Mouse (Mus musculus) limb, embryonic 12.5 days (tissue): Measurements from ENCODE around the gene Lasp1. TPM values are rescaled to one million over a fixed set of nuclear protein-coding genes. Genes with fewer than 3 reads are reported as not detected.
A peak's percentile ranks its signal among the peaks of the same experiment; 100 is the strongest.

Experiments
- ATAC-seq: fragments of 200-750 bp; cut with Nextera tagmentation; 2 replicates; pipeline ENCODE4 v1.8.0; 2017; ENCODE audit warnings: low read depth, moderate TSS enrichment; ENCODE audit not compliant: insufficient number of reproducible peaks, insufficient read depth, low FRiP score, low TSS enrichment
- H3K27ac ChIP-seq: fragments of 300-500 bp; sonication (generic); 2 replicates; pipeline ENCODE4 v1.5.1; 2016; ENCODE audit warnings: mild to moderate bottlenecking, moderate library complexity
- H3K27me3 ChIP-seq: fragments of 300-500 bp; sonication (generic); 2 replicates; pipeline ENCODE4 v1.6.1; 2016; ENCODE audit warnings: mild to moderate bottlenecking, moderate library complexity
- H3K36me3 ChIP-seq: fragments of 300-500 bp; sonication (generic); 2 replicates; pipeline ENCODE4 v1.6.1; 2016; ENCODE audit warnings: mild to moderate bottlenecking, moderate library complexity
- H3K4me1 ChIP-seq: fragments of 300-500 bp; sonication (generic); replicated peaks from 2 replicates; pipeline ENCODE4 v1.6.1; 2016
- H3K4me2 ChIP-seq: fragments of 300-500 bp; sonication (generic); 2 replicates; pipeline ENCODE4 v1.6.1; 2016; ENCODE audit warnings: mild to moderate bottlenecking, moderate library complexity
- H3K4me3 ChIP-seq: fragments of 300-500 bp; sonication (generic); replicated peaks from 2 replicates; pipeline ENCODE4 v1.5.1; 2016; ENCODE audit warnings: mild to moderate bottlenecking
- H3K9ac ChIP-seq: fragments of 300-500 bp; sonication (generic); replicated peaks from 2 replicates; pipeline ENCODE4 v1.6.1; 2016; ENCODE audit warnings: mild to moderate bottlenecking, moderate library complexity
- H3K9me3 ChIP-seq: fragments of 300-500 bp; sonication (generic); 2 replicates; pipeline ENCODE4 v1.6.1; 2016; ENCODE audit warnings: mild to moderate bottlenecking, moderate library complexity
- WGBS: fragments of 180-500 bp; shearing (Covaris S2); methylation state at CpG from one replicate; pipeline ENCODE4 v1.1.7; 2016; 5-methylcytosine and 5-hydroxymethylcytosine counted together
- polyA plus RNA-seq: library from polyadenylated mRNA; unstranded; fragments of >200 nt; fragmentation: Nextera tagmentation; extraction: Ambion mirVana; gene quantifications from 2 replicates; pipeline ENCODE4 v1.2.1, GENCODE M21; 2016

The Lasp1 gene
- polyA plus RNA-seq, 1 experiment from 2014 or later, result 110 TPM

DNA sequence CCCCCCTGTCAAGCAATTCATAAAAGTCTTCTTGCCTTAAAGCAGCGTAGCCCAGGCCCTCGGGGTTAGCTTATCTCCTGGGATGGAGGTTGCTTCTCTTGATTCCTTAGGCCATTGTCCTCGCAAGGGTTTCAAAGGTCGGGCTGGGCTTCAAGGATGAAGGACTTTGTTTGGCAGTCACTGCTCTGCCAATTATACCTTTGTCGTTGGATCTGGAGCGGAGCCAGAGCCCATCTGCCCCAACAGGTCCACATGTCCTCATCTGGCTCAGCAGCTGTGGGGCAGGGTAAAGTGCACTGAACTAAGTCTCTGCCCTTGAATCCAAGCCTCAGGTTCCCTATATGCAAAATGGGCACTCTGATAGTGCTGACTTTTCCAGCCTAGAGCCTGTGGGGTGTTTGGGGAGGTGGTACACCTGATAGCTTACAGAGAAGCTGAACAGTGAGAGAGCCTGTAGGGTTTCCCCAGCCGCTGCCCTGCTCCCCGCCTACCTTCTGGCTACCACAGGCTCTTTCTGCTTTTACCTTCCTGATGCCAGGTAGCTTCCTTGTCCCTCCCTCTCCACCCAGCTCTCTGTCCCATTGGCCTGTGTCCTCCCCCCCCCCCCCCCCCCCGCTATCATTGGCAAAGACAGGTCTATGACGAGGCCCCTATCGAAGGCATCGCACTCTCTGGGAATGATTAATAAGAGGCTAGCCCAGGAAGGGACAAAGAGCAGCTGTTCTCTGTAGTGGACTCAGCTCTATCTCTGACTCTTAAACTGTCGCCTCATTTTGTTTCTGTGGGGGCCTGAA lies 13.0 kb downstream of the Lasp1 start:
- peaks cover 84% of the 10 kb centered on the region for H3K36me3 ChIP-seq
- no peak for ATAC-seq
- peak overlapping the region; percentile 17; the same call in 1 of the 2 replicates for H3K27ac ChIP-seq
- peaks cover 80% of the 10 kb centered on the region for H3K4me1 ChIP-seq
- H3K9me3 ChIP-seq, result no peaks in the 10 kb centered on the region
- no peak overlapping the region for H3K4me2 ChIP-seq
- no peak overlapping the region for H3K4me3 ChIP-seq
- WGBS, result 53% methylated on average over 12 of the region's 13 CpGs
- H3K27me3 ChIP-seq, result no peaks in the 10 kb centered on the region
- peak overlapping the region; percentile 42; the same call in 1 of the 2 replicates for H3K9ac ChIP-seq

DNA sequence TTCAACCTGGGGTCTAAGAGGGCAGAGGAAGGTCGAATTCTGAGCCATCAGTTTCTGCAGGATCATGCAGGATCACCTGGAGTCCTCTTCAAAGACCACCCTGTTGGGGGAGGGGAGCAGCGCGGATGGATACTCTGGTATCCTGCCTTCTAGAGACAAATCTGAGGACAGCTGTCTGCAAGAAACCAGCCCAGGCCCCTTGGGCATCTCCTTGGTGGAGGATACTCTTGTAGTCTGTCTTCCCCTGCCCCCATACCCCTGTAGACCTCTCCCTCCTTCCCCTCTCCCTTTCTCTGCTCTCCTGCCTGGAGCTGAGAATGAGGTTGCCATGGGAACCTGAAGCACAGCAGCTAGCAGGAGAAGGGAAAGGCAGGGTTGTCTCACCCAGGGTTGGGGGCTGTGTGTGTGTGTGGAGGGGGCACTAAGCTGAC lies 13.7 kb downstream of the Lasp1 start:
- Histone ChIP-seq H3K4me3 (no peak overlapping the region), H3K9ac (peak overlapping the region; percentile 42; the same call in 1 of the 2 replicates), H3K27me3 (no peaks in the 10 kb centered on the region), H3K9me3 (no peaks in the 10 kb centered on the region), H3K36me3 (peaks cover 83% of the 10 kb centered on the region), H3K4me2 (peak overlapping the region; percentile 13; the same call in 1 of the 2 replicates), H3K27ac (no peak overlapping the region), H3K4me1 (peaks cover 85% of the 10 kb centered on the region)
- ATAC-seq, result no peak
- 44% methylated on average over 3 of the region's 3 CpGs for WGBS

GRCm38 (mm10) chr11:97813085-97813484 lies 14.3 kb downstream of the Lasp1 start:
- Histone ChIP-seq H3K27me3 (no peaks in the 10 kb centered on the region), H3K4me1 (peaks cover 85% of the 10 kb centered on the region), H3K4me3 (no peak overlapping the region), H3K27ac (no peak overlapping the region), H3K4me2 (no peak overlapping the region), H3K9ac (0 out of 2 replicates have a peak overlapping the region, but pooled peaks have one; percentile 2), H3K9me3 (no peaks in the 10 kb centered on the region), H3K36me3 (peaks cover 84% of the 10 kb centered on the region)
- WGBS, result 64% methylated on average over 7 of the region's 7 CpGs
- ATAC-seq, result no peak

DNA sequence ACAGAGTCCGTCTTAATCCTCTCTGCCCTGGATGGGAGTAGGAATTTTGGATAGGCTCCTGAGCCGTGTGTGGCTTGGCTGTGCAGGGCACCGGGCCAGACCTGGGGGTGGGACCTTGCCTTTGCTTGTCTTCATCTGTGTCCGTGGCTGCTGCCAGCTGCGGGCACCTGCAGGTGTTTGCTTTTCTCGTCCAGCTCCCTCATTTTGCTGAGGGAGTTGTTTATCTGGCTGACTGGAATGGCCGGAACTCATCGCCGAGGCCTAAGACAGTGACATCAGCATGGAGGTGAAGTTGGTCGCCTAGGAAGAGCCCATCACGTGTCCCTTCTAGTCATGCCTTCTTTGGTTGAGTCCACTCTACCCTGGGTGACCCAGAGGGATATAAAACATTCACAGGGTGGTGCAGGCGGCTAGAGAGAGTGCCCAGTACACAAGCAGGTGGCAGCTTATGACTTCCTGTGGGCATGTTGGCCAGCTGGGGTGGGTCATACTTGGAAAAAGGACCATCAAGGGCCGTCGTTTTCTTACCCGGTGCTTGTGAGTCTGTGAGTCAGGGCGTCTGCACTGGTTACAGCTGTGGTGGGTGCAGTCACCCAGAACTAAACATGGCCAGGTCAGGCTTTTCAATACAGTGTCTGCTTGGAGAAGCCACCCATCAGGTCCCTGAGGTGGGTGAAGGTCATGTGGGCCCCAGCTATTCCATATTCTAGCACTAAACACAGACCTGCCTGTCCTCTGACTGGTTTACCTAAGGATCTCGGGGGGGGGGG lies 15.1 kb downstream of the Lasp1 start:
- H3K9ac ChIP-seq, result no peak overlapping the region

DNA sequence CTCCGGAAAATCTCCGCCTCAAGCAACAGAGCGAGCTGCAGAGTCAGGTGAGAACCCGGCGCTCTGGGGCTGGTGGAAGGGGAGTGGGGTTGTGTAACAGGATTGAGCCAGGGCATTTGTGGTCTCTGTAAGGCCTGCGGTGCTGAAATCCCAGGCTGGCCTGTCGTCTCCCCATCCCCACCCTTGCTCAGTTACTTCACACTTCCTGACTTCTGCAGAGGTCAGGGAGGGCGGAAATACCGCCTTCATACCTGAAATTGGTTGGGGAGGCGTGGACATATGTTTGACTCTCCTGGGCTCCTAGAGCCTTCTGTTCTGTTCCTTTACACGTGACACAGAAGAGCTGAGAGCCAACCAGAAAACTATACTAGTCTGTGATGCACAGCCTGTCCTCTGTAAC lies 16.9 kb downstream of the Lasp1 start:
- Histone ChIP-seq H3K4me1 (peaks cover 73% of the 10 kb centered on the region), H3K4me2 (no peak overlapping the region), H3K36me3 (peaks cover 86% of the 10 kb centered on the region), H3K9me3 (no peaks in the 10 kb centered on the region), H3K4me3 (no peak overlapping the region), H3K27ac (no peak overlapping the region), H3K27me3 (no peaks in the 10 kb centered on the region), H3K9ac (0 out of 2 replicates have a peak overlapping the region, but pooled peaks have one; percentile 14)
- WGBS, result 70% methylated on average over 11 of the region's 11 CpGs
- ATAC-seq, result no peak

More for the DNA sequence above, 15.1 kb downstream of the Lasp1 start:
- no peak for ATAC-seq
- no peak overlapping the region for H3K4me2 ChIP-seq
- WGBS, result 86% methylated on average over 17 of the region's 17 CpGs
- H3K4me1 ChIP-seq, result peaks cover 85% of the 10 kb centered on the region
- no peak overlapping the region for H3K27ac ChIP-seq
- H3K9me3 ChIP-seq, result no peaks in the 10 kb centered on the region
- no peak overlapping the region for H3K4me3 ChIP-seq
- H3K27me3 ChIP-seq, result no peaks in the 10 kb centered on the region
- peaks cover 83% of the 10 kb centered on the region for H3K36me3 ChIP-seq

GRCm38 (mm10) chr11:97816176-97816575 lies 17.4 kb downstream of the Lasp1 start:
- H3K36me3 ChIP-seq, result peaks cover 91% of the 10 kb centered on the region
- peaks cover 70% of the 10 kb centered on the region for H3K4me1 ChIP-seq
- no peak overlapping the region for H3K9ac ChIP-seq
- H3K27ac ChIP-seq, result no peak overlapping the region
- H3K4me2 ChIP-seq, result no peak overlapping the region
- no peaks in the 10 kb centered on the region for H3K27me3 ChIP-seq
- no peak overlapping the region for H3K4me3 ChIP-seq
- H3K9me3 ChIP-seq, result no peaks in the 10 kb centered on the region
- WGBS, result 66% methylated on average over 5 of the region's 5 CpGs
- ATAC-seq, result no peak

DNA sequence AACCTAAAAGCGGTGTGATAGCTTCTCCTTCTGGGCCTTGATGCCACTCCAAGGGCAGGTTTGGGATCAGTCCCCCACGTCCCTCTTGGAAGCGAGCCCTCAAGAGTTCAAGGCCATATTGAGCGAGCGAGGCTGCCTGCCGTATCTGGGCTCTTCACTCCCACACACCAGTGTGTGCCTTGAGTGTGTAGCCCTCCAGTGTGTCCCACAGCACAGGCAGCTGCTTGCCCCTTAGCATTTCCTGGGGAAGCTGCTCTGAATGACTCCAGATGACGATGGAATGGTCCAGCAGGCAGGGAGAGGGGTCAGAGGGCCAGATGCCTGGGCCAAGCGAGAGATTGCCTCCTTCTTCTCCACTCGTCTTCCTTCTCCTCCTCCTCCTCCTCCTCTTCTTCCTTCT lies 18.1 kb downstream of the Lasp1 start:
- no peak for ATAC-seq
- Histone ChIP-seq H3K4me1 (peaks cover 62% of the 10 kb centered on the region), H3K9ac (0 out of 2 replicates have a peak overlapping the region, but pooled peaks have one; percentile 35), H3K27me3 (no peaks in the 10 kb centered on the region), H3K4me2 (no peak overlapping the region), H3K27ac (peak overlapping the region; percentile 87), H3K4me3 (no peak overlapping the region), H3K36me3 (peaks cover 92% of the 10 kb centered on the region), H3K9me3 (no peaks in the 10 kb centered on the region)
- WGBS, result 36% methylated on average over 9 of the region's 9 CpGs

GRCm38 (mm10) chr11:97817379-97817778 lies 18.6 kb downstream of the Lasp1 start:
- H3K4me3 ChIP-seq, result no peak overlapping the region
- no peak overlapping the region for H3K4me2 ChIP-seq
- peaks cover 58% of the 10 kb centered on the region for H3K4me1 ChIP-seq
- no peak for ATAC-seq
- peaks cover 94% of the 10 kb centered on the region for H3K36me3 ChIP-seq
- H3K9ac ChIP-seq, result 0 out of 2 replicates have a peak overlapping the region, but pooled peaks have one; percentile 35
- H3K9me3 ChIP-seq, result no peaks in the 10 kb centered on the region
- WGBS, result 35% methylated on average over 5 of the region's 5 CpGs
- no peaks in the 10 kb centered on the region for H3K27me3 ChIP-seq
- H3K27ac ChIP-seq, result peak overlapping the region; percentile 87

- Histone ChIP-seq H3K4me2 (no peak overlapping the region; the same call in 1 of the 2 replicates), H3K9me3 (no peaks in the 10 kb centered on the region), H3K9ac (0 out of 2 replicates have a peak overlapping the region, but pooled peaks have one; percentile 19), H3K4me1 (peaks cover 52% of the 10 kb centered on the region), H3K27me3 (no peaks in the 10 kb centered on the region), H3K27ac (peak overlapping the region; percentile 87), H3K4me3 (no peak overlapping the region), H3K36me3 (peaks cover 97% of the 10 kb centered on the region)
- WGBS, result 38% methylated on average over 6 of the region's 6 CpGs
- ATAC-seq, result no peak
These were observed 19.2 kb downstream of the Lasp1 start for GRCm38 (mm10) chr11:97818003-97818402.

DNA sequence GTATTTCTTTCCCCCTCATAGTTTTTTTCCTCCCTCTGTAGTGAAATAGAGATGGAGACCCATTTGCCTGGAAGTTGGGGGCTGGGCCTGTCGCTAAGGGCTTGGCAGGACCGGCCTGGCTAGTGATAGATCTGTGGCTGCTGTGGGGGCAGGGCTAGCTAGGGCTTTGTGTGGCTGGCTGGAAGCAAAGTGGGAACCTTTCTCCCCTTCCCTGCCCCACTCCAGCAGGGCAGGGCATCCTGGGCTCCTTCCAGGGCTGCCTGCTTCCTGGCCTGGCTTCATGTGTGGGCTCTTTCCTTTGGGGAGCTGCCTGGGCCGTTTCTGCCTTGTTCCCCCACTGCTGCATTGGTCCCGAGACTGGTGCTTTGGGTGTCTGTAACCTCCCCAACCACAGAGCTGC lies 19.8 kb downstream of the Lasp1 start:
- Histone ChIP-seq H3K4me2 (peak overlapping the region; percentile 4; the same call in 1 of the 2 replicates), H3K27me3 (no peaks in the 10 kb centered on the region), H3K27ac (peak overlapping the region; percentile 87), H3K36me3 (peaks cover 96% of the 10 kb centered on the region), H3K4me3 (no peak overlapping the region), H3K4me1 (peaks cover 47% of the 10 kb centered on the region), H3K9me3 (no peaks in the 10 kb centered on the region), H3K9ac (0 out of 2 replicates have a peak overlapping the region, but pooled peaks have one; percentile 19)
- WGBS, result 14% methylated on average over 4 of the region's 4 CpGs
- ATAC-seq, result no peak

DNA sequence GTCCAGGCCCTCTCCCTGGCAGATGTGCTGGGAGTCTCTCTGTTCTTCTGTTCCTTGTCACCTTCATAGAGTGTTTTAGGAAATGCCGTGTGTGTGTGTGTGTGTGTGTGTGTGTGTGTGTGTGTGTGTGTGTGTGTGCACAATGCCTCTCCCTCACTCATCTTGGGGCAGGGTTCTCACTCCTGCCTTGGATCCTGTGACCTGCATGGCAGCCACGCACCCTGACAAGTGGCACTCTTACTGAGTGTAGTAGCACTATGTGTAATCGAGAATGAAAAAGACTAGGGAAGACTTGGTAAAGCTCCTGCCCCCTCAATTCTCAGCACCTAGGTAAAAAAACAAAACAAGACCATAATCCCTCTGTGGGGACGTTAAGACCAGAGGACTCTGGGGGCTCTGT lies 20.3 kb downstream of the Lasp1 start:
- peaks cover 47% of the 10 kb centered on the region for H3K4me1 ChIP-seq
- no peak for ATAC-seq
- H3K27ac ChIP-seq, result peak overlapping the region; percentile 87
- peaks cover 96% of the 10 kb centered on the region for H3K36me3 ChIP-seq
- H3K4me2 ChIP-seq, result no peak overlapping the region
- H3K9ac ChIP-seq, result no peak overlapping the region
- H3K4me3 ChIP-seq, result no peak overlapping the region
- WGBS, result 59% methylated on average over 4 of the region's 4 CpGs
- H3K27me3 ChIP-seq, result no peaks in the 10 kb centered on the region
- no peaks in the 10 kb centered on the region for H3K9me3 ChIP-seq
